Mouse (Mus musculus): ENCODE results near the gene Mad1l1. TPM values are rescaled to one million over a fixed set of nuclear protein-coding genes. Genes with fewer than 3 reads are reported as not detected.

Gene Mad1l1
- polyA plus RNA-seq, 1 experiment from 2014 or later: 85.6 TPM

- DNase-seq (ENCODE audit: low spot score): no peak
These were observed 138.0 kb downstream of the Mad1l1 start for GRCm38 (mm10) chr5:140183387-140183786.

GRCm38 (mm10) chr5:140182351-140182750, 139.0 kb downstream of the Mad1l1 start:
- no peak for DNase-seq (ENCODE audit: low spot score)

GRCm38 (mm10) chr5:140180016-140180415, 141.3 kb downstream of the Mad1l1 start:
- no peak for DNase-seq (ENCODE audit: low spot score)

- no peak for DNase-seq (ENCODE audit: low spot score)
These were observed 143.2 kb downstream of the Mad1l1 start for GRCm38 (mm10) chr5:140178058-140178690.

- DNase-seq (ENCODE audit: low spot score): no peak
These were observed 143.8 kb downstream of the Mad1l1 start for GRCm38 (mm10) chr5:140177582-140177981.

GRCm38 (mm10) chr5:140176370-140176769, 145.0 kb downstream of the Mad1l1 start:
- DNase-seq (ENCODE audit: low spot score): no peak

GRCm38 (mm10) chr5:140174814-140175490, 146.4 kb downstream of the Mad1l1 start:
- DNase-seq (ENCODE audit: low spot score): no peak

- DNase-seq (ENCODE audit: low spot score): no peak
These were observed 147.3 kb downstream of the Mad1l1 start for GRCm38 (mm10) chr5:140174066-140174465.

GRCm38 (mm10) chr5:140173181-140173580, 148.2 kb downstream of the Mad1l1 start:
- no peak for DNase-seq (ENCODE audit: low spot score)

GRCm38 (mm10) chr5:140171710-140172109, 149.6 kb downstream of the Mad1l1 start:
- no peak for DNase-seq (ENCODE audit: low spot score)

GRCm38 (mm10) chr5:140167531-140167930, 153.8 kb downstream of the Mad1l1 start:
- no peak for DNase-seq (ENCODE audit: low spot score)

GRCm38 (mm10) chr5:140167080-140167479, 154.3 kb downstream of the Mad1l1 start:
- DNase-seq (ENCODE audit: low spot score): no peak

GRCm38 (mm10) chr5:140163947-140164346, 157.4 kb downstream of the Mad1l1 start:
- no peak for DNase-seq (ENCODE audit: low spot score)

- no peak for DNase-seq (ENCODE audit: low spot score)
These were observed 159.1 kb downstream of the Mad1l1 start for GRCm38 (mm10) chr5:140162071-140162845.

GRCm38 (mm10) chr5:140159007-140159406, 162.3 kb downstream of the Mad1l1 start:
- DNase-seq (ENCODE audit: low spot score): no peak

GRCm38 (mm10) chr5:140157886-140158627, 163.3 kb downstream of the Mad1l1 start:
- no peak for DNase-seq (ENCODE audit: low spot score)

- DNase-seq (ENCODE audit: low spot score): no peak
These were observed 167.2 kb downstream of the Mad1l1 start for GRCm38 (mm10) chr5:140154166-140154565.

- no peak for DNase-seq (ENCODE audit: low spot score)
These were observed 169.5 kb downstream of the Mad1l1 start for GRCm38 (mm10) chr5:140151871-140152270.

GRCm38 (mm10) chr5:140151180-140151579, 170.2 kb downstream of the Mad1l1 start:
- DNase-seq (ENCODE audit: low spot score): no peak

GRCm38 (mm10) chr5:140150694-140151093, 170.7 kb downstream of the Mad1l1 start:
- no peak for DNase-seq (ENCODE audit: low spot score)

GRCm38 (mm10) chr5:140150136-140150535, 171.2 kb downstream of the Mad1l1 start:
- DNase-seq (ENCODE audit: low spot score): no peak

GRCm38 (mm10) chr5:140149298-140149697, 172.1 kb downstream of the Mad1l1 start:
- no peak for DNase-seq (ENCODE audit: low spot score)

All from thymus, postnatal 0 days (tissue).